Mouse (Mus musculus) G1E (cell line): ENCODE data around the gene Vmn1r188. TPM values are rescaled to one million over a fixed set of nuclear protein-coding genes. Genes with fewer than 3 reads are reported as not detected.

Experiments used
- ATAC-seq: 2 replicates; pipeline ENCODE4 v1.8.0; 2016; ENCODE audit warnings: mild to moderate bottlenecking; ENCODE audit not compliant: insufficient number of reproducible peaks, poor library complexity, low FRiP score, severe bottlenecking; ENCODE audit errors: extremely low read depth
- DNase-seq: peaks from one replicate; pipeline ENCODE4 v3.0.0; 2012; ENCODE audit warnings: low spot score
- H3K27me3 ChIP-seq: 2 replicates; pipeline ENCODE4 v1.6.1; 2012; ENCODE audit warnings: mild to moderate bottlenecking, low read length, inconsistent platforms; ENCODE audit not compliant: insufficient read depth
- H3K36me3 ChIP-seq: replicated peaks from 2 replicates; pipeline ENCODE3; 2012; ENCODE audit warnings: mild to moderate bottlenecking, inconsistent platforms
- H3K4me1 ChIP-seq: 2 replicates; pipeline ENCODE4 v1.6.1; 2012; ENCODE audit warnings: low read depth, low read length, inconsistent platforms, mixed read lengths; ENCODE audit not compliant: insufficient read depth
- H3K4me3 ChIP-seq: 2 replicates; pipeline ENCODE4 v1.5.1; 2012; ENCODE audit warnings: low read depth, mild to moderate bottlenecking, inconsistent platforms, low read length, moderate library complexity, mixed read lengths
- H3K9me3 ChIP-seq: replicated peaks from 2 replicates; pipeline ENCODE4 v1.6.1; 2012; ENCODE audit warnings: inconsistent platforms
- CTCF ChIP-seq: IDR thresholded peaks from 2 replicates; pipeline ENCODE4 v1.5.1; 2012; ENCODE audit warnings: low read depth, low read length, inconsistent platforms, mixed read lengths
- GATA1 ChIP-seq: IDR thresholded peaks from 2 replicates; pipeline ENCODE4 v1.6.1; 2012; ENCODE audit warnings: borderline replicate concordance, low read length, inconsistent platforms, mixed read lengths
- GATA2 ChIP-seq: IDR thresholded peaks from 2 replicates; pipeline ENCODE4 v1.6.1; 2012; ENCODE audit warnings: low read depth, low read length, inconsistent platforms, borderline replicate concordance
- POLR2AphosphoS5 ChIP-seq: IDR thresholded peaks from 2 replicates; pipeline ENCODE4 v1.6.1; 2012; ENCODE audit warnings: low read depth, low read length, inconsistent platforms; ENCODE audit not compliant: insufficient replicate concordance
- TAL1 ChIP-seq: conservative IDR thresholded peaks from 2 replicates; pipeline ENCODE4 v1.6.1; 2012; ENCODE audit warnings: low read depth, low read length, inconsistent platforms, mixed read lengths
- polyA plus RNA-seq: library from polyadenylated mRNA; stranded (reverse); fragments of >175 nt; gene quantifications from 2 replicates; pipeline ENCODE4 v1.2.3, GENCODE M21; 2012
- total RNA-seq, 2 experiments: library from RNA; stranded (forward) in 1 of 2; stranded (reverse) in 1 of 2; fragments of 200-1000 nt in 1 of 2; fragments of >200 nt in 1 of 2; fragmentation: Nextera tagmentation in 1 of 2; gene quantifications; 2 replicates each; pipeline ENCODE4 v1.2.3; 2014 to 2017

Vmn1r188 gene
- total and polyA plus RNA-seq, 3 experiments = not detected

GRCm38 (mm10) chr13:22043503-22044431 lies 40.5 kb upstream of the Vmn1r188 start:
- TF ChIP-seq GATA1 = no peak
- peak; percentile 95; the same call in 1 of the 2 replicates for TF ChIP-seq POLR2AphosphoS5
- TF ChIP-seq TAL1 = no peak
- Histone ChIP-seq H3K9me3 (no peaks in the 10 kb centered on the region), H3K36me3 (no peaks in the 10 kb centered on the region), H3K27me3 (no peaks in the 10 kb centered on the region), H3K4me1 (peaks cover 21% of the 10 kb centered on the region), H3K4me3 (peak overlapping the region; percentile 27; the same call in 1 of the 2 replicates)
- DNase-seq (peak; percentile 17), ATAC-seq (no peak)

- no peaks in the 10 kb centered on the region for H3K27me3 ChIP-seq
- peaks cover 25% of the 10 kb centered on the region for H3K4me1 ChIP-seq
- H3K4me3 ChIP-seq = no peak overlapping the region
- ATAC-seq = no peak
- H3K36me3 ChIP-seq = no peaks in the 10 kb centered on the region
- DNase-seq = no peak
- TF ChIP-seq TAL1 (no peak), GATA2 (no peak), POLR2AphosphoS5 (peak; percentile 91; the same call in 1 of the 2 replicates)
- no peaks in the 10 kb centered on the region for H3K9me3 ChIP-seq
Observed at GRCm38 (mm10) chr13:22044432-22045155, 39.6 kb upstream of the Vmn1r188 start.

GRCm38 (mm10) chr13:22045311-22045710 lies 38.9 kb upstream of the Vmn1r188 start:
- Histone ChIP-seq H3K4me1 (peaks cover 27% of the 10 kb centered on the region), H3K9me3 (no peaks in the 10 kb centered on the region), H3K27me3 (no peaks in the 10 kb centered on the region), H3K36me3 (no peaks in the 10 kb centered on the region), H3K4me3 (no peak overlapping the region)
- ATAC-seq (no peak), DNase-seq (no peak)
- TF ChIP-seq GATA1 = no peak
- no peak for TF ChIP-seq TAL1
- TF ChIP-seq CTCF = no peak

GRCm38 (mm10) chr13:22049041-22049440 lies 35.2 kb upstream of the Vmn1r188 start:
- DNase-seq = no peak
- Histone ChIP-seq H3K4me1 (peaks cover 37% of the 10 kb centered on the region), H3K9me3 (no peaks in the 10 kb centered on the region)

GRCm38 (mm10) chr13:22049737-22050440 lies 34.4 kb upstream of the Vmn1r188 start:
- H3K9me3 ChIP-seq = no peaks in the 10 kb centered on the region
- ATAC-seq = 0 out of 2 replicates have a peak, but pooled peaks have one; percentile 23

More at GRCm38 (mm10) chr13:22049041-22049440, 35.2 kb upstream of the Vmn1r188 start:
- H3K4me3 ChIP-seq = no peak overlapping the region
- H3K27me3 ChIP-seq = no peaks in the 10 kb centered on the region
- ATAC-seq = no peak
- no peaks in the 10 kb centered on the region for H3K36me3 ChIP-seq
- TF ChIP-seq CTCF = no peak
- TF ChIP-seq TAL1 = no peak

More at GRCm38 (mm10) chr13:22049737-22050440, 34.4 kb upstream of the Vmn1r188 start:
- peaks cover 33% of the 10 kb centered on the region for H3K4me1 ChIP-seq
- peak overlapping the region; percentile 70 for H3K4me3 ChIP-seq
- no peak for DNase-seq
- no peak for TF ChIP-seq CTCF
- no peak for TF ChIP-seq GATA1
- no peak for TF ChIP-seq TAL1
- TF ChIP-seq POLR2AphosphoS5 = no peak
- H3K27me3 ChIP-seq = peaks cover 3% of the 10 kb centered on the region; the same call in 1 of the 2 replicates
- H3K36me3 ChIP-seq = no peaks in the 10 kb centered on the region
